Mouse (Mus musculus): ENCODE data around the gene Hsdl1.

The Hsdl1 gene

GRCm38 (mm10) chr8:119530937-119531336 lies 44.0 kb downstream of the Hsdl1 start:
- no peak for DNase-seq (ENCODE audit: low spot score in 2 of 2)

GRCm38 (mm10) chr8:119528762-119529161 lies 46.2 kb downstream of the Hsdl1 start:
- DNase-seq (ENCODE audit: low spot score in 2 of 2) = no peak

GRCm38 (mm10) chr8:119520102-119520501 lies 54.9 kb downstream of the Hsdl1 start:
- DNase-seq (ENCODE audit: low spot score in 2 of 2) = no peak

GRCm38 (mm10) chr8:119516674-119517073 lies 58.3 kb downstream of the Hsdl1 start:
- no peak for DNase-seq (ENCODE audit: low spot score in 2 of 2)

- DNase-seq (ENCODE audit: low spot score in 2 of 2) = no peak
These were observed 59.2 kb downstream of the Hsdl1 start for GRCm38 (mm10) chr8:119515767-119516166.

GRCm38 (mm10) chr8:119514940-119515339 lies 60.0 kb downstream of the Hsdl1 start:
- DNase-seq (ENCODE audit: low spot score in 2 of 2) = no peak

- no peak for DNase-seq (ENCODE audit: low spot score in 2 of 2)
These were observed 61.6 kb downstream of the Hsdl1 start for GRCm38 (mm10) chr8:119513405-119513804.

Measured in spleen, postnatal 4 days (tissue).